Mouse (Mus musculus) thymus, adult 2 months (tissue): ENCODE data around the gene Ap3b2.

ENCODE experiments used
- CTCF ChIP-seq: fragments of 200-500 bp; IDR thresholded peaks from 2 replicates; pipeline ENCODE4 v1.5.1; 2012; ENCODE audit warnings: mild to moderate bottlenecking, control low read depth, low read length, moderate library complexity, borderline replicate concordance; ENCODE audit not compliant: control insufficient read depth, poor library complexity, insufficient read depth; ENCODE audit errors: extremely low read depth
- POLR2A ChIP-seq: fragments of 200-500 bp; IDR thresholded peaks from 2 replicates; pipeline ENCODE4 v1.6.1; 2012; ENCODE audit warnings: mild to moderate bottlenecking, low read length, control low read depth, moderate library complexity; ENCODE audit not compliant: control insufficient read depth, poor library complexity, insufficient read depth; ENCODE audit errors: extremely low read depth

GRCm38 (mm10) chr7:81542934-81543333, 49.2 kb upstream of the Ap3b2 start:
- TF ChIP-seq CTCF (no peak), POLR2A (no peak)
